Mouse (Mus musculus) heart, postnatal 0 days (tissue): ENCODE measurements around the gene Tspear.

Experiments used
- CTCF ChIP-seq: IDR thresholded peaks from 2 replicates; pipeline ENCODE4 v1.5.1; 2016; ENCODE audit warnings: antibody characterized with exemption, control low read depth, low read depth
- EP300 ChIP-seq: IDR thresholded peaks from 2 replicates; pipeline ENCODE4 v1.6.1; 2016; ENCODE audit warnings: antibody characterized with exemption, low read depth

DNA sequence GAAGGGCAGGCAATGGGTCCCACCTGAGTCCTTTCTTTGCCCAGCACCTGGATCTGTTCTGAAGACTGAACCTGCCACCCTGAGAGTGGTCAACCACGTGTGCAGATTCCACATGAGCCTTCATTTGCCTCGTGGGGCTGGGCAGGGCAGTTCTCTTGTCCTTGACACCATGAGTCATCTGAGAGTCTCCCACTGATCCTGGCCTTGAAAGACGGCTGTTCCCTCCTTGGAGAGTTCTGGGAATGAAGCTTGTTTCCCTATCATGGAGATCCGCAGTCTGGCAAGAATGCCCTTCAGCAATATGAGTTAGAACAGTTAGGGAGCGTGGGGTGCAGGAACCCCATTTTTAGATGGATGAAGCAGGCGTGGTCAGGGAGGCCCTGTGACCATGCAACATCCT, 152.6 kb downstream of the Tspear start:
- no peak for TF ChIP-seq EP300
- TF ChIP-seq CTCF, result no peak
